Mouse (Mus musculus) small intestine, adult 2 months (tissue): ENCODE results near the gene Scamp2. TPM values are rescaled to one million over a fixed set of nuclear protein-coding genes. Genes with fewer than 3 reads are reported as not detected.
A peak's percentile ranks its signal among the peaks of the same experiment; 100 is the strongest.

Source experiments
- H3K27ac ChIP-seq: fragments of 200-500 bp; 2 replicates; pipeline ENCODE4 v1.5.1; 2012; ENCODE audit warnings: low read depth, low read length, control low read depth, inconsistent platforms; ENCODE audit not compliant: insufficient read depth
- H3K27me3 ChIP-seq: fragments of 200-500 bp; 2 replicates; pipeline ENCODE4 v1.6.1; 2012; ENCODE audit warnings: mild to moderate bottlenecking, moderate library complexity, low read length, inconsistent platforms; ENCODE audit not compliant: control insufficient read depth, insufficient read depth
- H3K36me3 ChIP-seq: fragments of 200-500 bp; 2 replicates; pipeline ENCODE4 v1.6.1; 2012; ENCODE audit warnings: mild to moderate bottlenecking, low read length, control low read depth, inconsistent platforms; ENCODE audit not compliant: control insufficient read depth, insufficient read depth
- H3K4me1 ChIP-seq: fragments of 200-500 bp; 2 replicates; pipeline ENCODE4 v1.6.1; 2012; ENCODE audit warnings: low read length, inconsistent platforms, mixed read lengths; ENCODE audit not compliant: control insufficient read depth, insufficient read depth, insufficient read length
- H3K4me3 ChIP-seq: fragments of 200-500 bp; 2 replicates; pipeline ENCODE4 v1.5.1; 2012; ENCODE audit warnings: low read depth, mild to moderate bottlenecking, control low read depth, inconsistent platforms, low read length, moderate library complexity
- CTCF ChIP-seq: fragments of 200-500 bp; IDR thresholded peaks from 2 replicates; pipeline ENCODE4 v1.5.1; 2012; ENCODE audit warnings: low read depth, mild to moderate bottlenecking, control low read depth, inconsistent platforms, low read length, moderate library complexity, mixed read lengths; ENCODE audit not compliant: insufficient replicate concordance, insufficient read length; ENCODE audit errors: extremely low read depth
- POLR2A ChIP-seq: fragments of 200-500 bp; IDR thresholded peaks from 2 replicates; pipeline ENCODE4 v1.6.1; 2012; ENCODE audit warnings: low read depth, mild to moderate bottlenecking, control low read depth, inconsistent platforms, low read length, moderate library complexity
- WGBS: fragments of 180-500 bp; shearing (Covaris S2); methylation state at CpG from one replicate; pipeline ENCODE4 v1.1.7; 2018; 5-methylcytosine and 5-hydroxymethylcytosine counted together
- polyA plus RNA-seq: library from polyadenylated mRNA; depleted of rRNA; stranded (reverse); fragments of >200 nt; gene quantifications from 2 replicates; pipeline ENCODE4 v1.2.3, GENCODE M21; 2012

Scamp2 gene
- polyA plus RNA-seq, 1 experiment, result 207 TPM

DNA sequence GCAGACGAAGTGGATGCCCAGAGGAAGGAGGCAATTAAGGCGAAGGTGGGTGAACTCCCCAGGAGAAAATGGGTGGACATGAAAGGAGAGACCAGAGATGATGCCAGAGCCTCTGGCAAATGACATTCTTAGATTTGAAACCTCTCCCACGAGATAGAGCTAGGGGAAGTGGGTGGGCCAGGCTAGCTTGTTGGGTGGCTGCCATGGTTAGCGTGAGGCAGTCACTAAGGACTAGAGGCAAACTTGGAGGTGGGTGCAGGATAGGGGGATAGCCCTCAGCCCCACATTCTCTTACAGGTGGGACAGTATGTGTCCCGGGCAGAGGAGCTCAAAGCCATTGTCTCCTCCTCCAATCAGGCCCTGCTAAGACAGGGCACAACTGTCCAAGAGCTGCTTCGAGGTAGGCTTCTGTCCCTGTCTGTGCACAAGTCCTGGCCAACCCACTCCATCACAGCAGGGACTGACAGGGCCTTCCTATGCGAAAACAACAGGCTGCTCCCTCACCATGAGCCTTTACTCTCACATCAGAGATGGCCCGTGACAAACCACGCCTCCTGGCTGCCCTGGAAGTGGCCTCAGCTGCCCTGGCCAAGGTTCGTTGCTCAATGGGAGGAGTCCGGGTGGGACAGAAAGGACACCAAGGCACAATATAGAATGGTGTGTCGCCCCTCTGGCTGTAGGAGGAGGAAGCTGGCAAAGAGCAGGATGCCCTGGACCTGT, 32.9 kb downstream of the Scamp2 start:
- Histone ChIP-seq H3K4me1 (peaks cover 13% of the 10 kb centered on the region), H3K4me3 (peak overlapping the region; percentile 42), H3K36me3 (peaks cover 35% of the 10 kb centered on the region), H3K27me3 (no peaks in the 10 kb centered on the region), H3K27ac (peak overlapping the region; percentile 76)
- no peak for TF ChIP-seq POLR2A
- TF ChIP-seq CTCF, result no peak
- WGBS, result 54% methylated on average over 12 of the region's 12 CpGs

DNA sequence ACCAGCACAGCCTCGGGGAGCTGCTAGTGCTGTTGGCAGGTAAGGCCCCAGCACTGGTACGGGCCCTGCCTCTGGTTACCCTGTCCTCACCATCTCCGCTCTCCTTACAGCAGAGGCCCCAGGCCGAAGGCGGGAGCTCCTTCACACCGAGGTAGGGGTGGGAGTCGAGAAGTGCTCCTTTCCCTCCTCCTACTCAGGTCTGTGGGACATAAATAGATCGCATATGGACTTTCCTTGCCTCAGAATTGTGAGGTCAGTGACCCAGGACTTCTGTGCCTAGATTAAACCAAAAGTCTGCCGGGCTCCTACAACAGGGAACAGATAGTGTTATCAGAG, 33.4 kb downstream of the Scamp2 start:
- H3K4me1 ChIP-seq, result peaks cover 11% of the 10 kb centered on the region
- H3K4me3 ChIP-seq, result peak overlapping the region; percentile 42
- TF ChIP-seq CTCF, result no peak
- TF ChIP-seq POLR2A, result no peak
- H3K27me3 ChIP-seq, result no peaks in the 10 kb centered on the region
- 61% methylated on average over 9 of the region's 9 CpGs for WGBS
- peaks cover 35% of the 10 kb centered on the region for H3K36me3 ChIP-seq
- peak overlapping the region; percentile 76 for H3K27ac ChIP-seq

DNA sequence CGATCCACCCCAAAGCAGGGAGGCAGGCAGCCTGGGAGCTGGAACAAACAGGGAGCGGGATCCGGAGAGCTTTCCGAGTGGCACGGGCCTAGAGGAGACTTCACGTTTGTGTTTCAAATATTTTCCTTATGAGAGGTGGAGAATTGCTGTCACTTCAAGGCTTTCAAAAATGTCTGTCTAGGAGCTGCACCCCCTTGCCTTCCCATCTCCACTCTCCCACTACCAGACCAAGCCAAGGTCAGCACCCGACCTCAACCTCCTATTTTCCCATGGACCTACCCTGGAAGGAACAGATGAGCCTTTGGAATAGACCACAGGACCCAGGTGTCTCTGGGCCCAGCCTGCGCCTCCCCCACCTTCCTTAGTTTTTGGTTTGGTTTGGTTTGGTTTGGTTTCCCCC, 36.5 kb downstream of the Scamp2 start:
- 88% methylated on average over 8 of the region's 8 CpGs for WGBS
- Histone ChIP-seq H3K27me3 (no peaks in the 10 kb centered on the region), H3K4me1 (peaks cover 20% of the 10 kb centered on the region), H3K4me3 (no peak overlapping the region), H3K36me3 (peaks cover 31% of the 10 kb centered on the region), H3K27ac (no peak overlapping the region)
- TF ChIP-seq CTCF (no peak), POLR2A (no peak)

DNA sequence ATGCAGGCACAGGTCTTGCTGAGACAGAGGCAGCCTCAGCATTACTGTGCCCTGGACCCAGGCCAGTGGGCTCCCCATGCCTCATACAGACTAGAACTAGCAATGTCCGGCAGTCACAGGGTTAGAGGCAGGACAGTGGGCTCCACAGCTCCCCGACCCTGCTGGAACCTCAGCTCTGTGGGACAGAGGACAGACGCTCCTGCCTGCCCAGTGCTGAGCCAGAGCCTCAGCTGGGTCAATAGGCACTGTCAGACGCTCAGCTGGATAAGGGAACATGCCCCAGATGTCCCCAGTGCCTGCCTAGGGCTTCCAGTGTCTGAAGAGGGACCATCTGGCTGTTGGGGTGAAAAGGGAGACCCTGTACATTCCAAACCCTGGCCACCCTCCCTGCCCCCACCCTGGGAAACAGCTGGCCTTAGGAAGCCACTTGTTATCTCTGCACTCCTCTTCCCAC, 37.2 kb downstream of the Scamp2 start:
- peaks cover 20% of the 10 kb centered on the region for H3K4me1 ChIP-seq

DNA sequence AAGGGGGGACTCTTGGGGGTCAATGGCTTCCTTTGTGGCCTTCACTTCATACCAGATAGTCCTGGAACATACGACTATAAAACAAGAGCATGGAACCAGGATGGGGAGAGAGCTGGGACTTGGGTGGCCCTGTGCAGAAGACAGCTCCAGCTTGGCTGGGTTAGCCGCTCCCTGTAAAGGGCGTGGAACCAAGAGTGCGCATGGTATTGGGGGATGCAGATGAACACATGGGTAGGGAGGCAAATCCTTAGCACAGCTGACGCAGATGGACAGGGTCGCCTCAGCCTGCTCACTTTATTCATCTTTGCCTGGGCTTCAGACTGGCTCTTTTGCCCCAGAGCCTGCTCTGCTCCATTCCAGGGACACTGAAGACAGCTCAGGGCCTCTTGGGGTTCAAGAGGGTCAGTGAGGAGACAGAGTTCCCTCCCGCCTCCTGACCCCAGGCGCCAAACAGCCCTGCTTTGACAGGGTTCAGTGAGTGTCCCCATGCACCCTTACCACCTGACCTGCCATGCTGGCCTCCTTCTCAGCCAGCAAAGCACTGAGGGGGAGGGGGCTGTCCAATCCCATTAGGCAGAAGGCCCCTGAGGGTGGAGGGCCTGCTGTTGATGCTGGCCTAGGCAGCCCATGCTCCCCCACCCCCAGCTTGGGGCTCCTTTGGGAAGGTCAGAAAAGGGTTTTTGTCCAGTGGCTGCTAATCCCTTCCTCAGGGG, 38.3 kb downstream of the Scamp2 start:
- Histone ChIP-seq H3K27me3 (no peaks in the 10 kb centered on the region), H3K4me3 (no peak overlapping the region), H3K27ac (no peak overlapping the region), H3K36me3 (peaks cover 18% of the 10 kb centered on the region), H3K4me1 (peaks cover 14% of the 10 kb centered on the region)
- WGBS, result 74% methylated on average over 8 of the region's 8 CpGs
- TF ChIP-seq CTCF (no peak), POLR2A (no peak)

More for the DNA sequence above, 37.2 kb downstream of the Scamp2 start:
- TF ChIP-seq CTCF (no peak), POLR2A (no peak)
- Histone ChIP-seq H3K27me3 (no peaks in the 10 kb centered on the region), H3K4me3 (no peak overlapping the region), H3K27ac (no peak overlapping the region), H3K36me3 (peaks cover 24% of the 10 kb centered on the region)
- WGBS, result 56% methylated on average over 4 of the region's 4 CpGs

DNA sequence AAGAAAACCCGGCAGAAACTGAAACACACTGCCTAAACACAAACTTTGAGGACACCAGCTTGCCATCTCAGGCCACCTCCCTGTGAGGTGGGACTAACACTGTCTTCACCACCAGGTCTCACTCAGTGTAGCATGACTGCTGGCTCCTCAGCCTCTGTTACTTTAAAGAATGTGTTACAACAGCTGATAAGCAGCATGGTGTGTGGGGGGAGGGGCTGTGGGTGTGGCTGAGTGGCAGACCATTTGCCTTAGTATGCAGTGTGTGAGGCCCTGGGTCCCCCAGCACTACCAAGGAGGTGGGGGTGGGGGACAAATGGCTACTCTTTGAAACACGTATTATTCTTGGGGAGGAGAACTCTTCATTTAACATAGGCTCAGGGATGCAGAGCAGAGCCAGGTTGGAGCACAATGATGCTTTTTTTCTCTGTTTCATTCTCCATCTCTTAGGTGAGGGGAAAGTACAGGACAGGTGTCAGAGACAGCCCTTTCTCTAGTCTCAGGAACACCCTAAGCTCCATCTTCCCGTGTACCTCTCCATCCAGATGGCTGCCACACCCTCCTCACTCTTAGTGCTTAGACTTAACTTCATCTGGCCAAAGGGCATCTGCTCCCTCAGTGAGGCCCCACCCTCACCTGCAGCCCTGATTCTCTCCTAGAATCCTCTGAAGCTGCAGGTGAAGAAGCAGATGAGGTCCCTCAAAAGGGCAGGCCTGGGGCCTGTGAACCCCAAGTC, 40.0 kb downstream of the Scamp2 start:
- H3K27ac ChIP-seq, result no peak overlapping the region
- no peak for TF ChIP-seq POLR2A
- TF ChIP-seq CTCF, result no peak
- H3K4me3 ChIP-seq, result no peak overlapping the region

DNA sequence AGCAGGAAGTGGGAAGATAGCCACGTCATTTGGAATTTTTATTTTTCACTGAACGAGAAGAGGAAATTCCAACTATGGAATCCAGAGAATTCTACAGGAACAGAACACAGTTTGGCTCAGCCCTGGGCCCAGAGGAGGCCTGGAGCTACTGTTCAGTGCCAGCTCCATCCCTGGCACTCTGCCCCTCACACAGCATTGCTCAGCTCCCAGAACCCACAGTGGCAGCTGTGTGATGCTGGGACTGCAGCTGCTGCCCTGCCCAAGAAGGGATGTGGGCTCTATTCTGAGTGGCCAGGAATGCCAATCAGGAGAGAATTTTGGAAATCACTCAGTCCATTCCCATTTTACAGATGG, 40.6 kb downstream of the Scamp2 start:
- Histone ChIP-seq H3K4me1 (peaks cover 11% of the 10 kb centered on the region), H3K27ac (no peak overlapping the region), H3K27me3 (peaks cover 5% of the 10 kb centered on the region), H3K4me3 (no peak overlapping the region), H3K36me3 (0 out of 2 replicates have a peak, but pooled peaks cover under 1% of the 10 kb centered on the region)
- WGBS, result 14% methylated on average over 2 of the region's 2 CpGs
- TF ChIP-seq CTCF (no peak), POLR2A (no peak)

More for the DNA sequence above, 40.0 kb downstream of the Scamp2 start:
- H3K36me3 ChIP-seq, result peaks cover 3% of the 10 kb centered on the region; the same call in 1 of the 2 replicates
- H3K4me1 ChIP-seq, result peaks cover 9% of the 10 kb centered on the region
- WGBS, result 23% methylated on average over 3 of the region's 3 CpGs
- H3K27me3 ChIP-seq, result peaks cover under 1% of the 10 kb centered on the region; the same call in 1 of the 2 replicates
